Mouse (Mus musculus) CH12.LX (cell line): ENCODE results near the gene Dhtkd1.

Experiments used
- CTCF ChIP-seq, 2 experiments: IDR thresholded peaks in 1 of 2; conservative IDR thresholded peaks in 1 of 2; 2 replicates each; pipeline ENCODE4 v1.5.1; 2011 to 2012; ENCODE audit warnings: low read depth in 2 of 2, low read length in 2 of 2, improper control_type of control experiment in 1 of 2, inconsistent platforms in 1 of 2, mild to moderate bottlenecking in 1 of 2, moderate library complexity in 1 of 2
- EP300 ChIP-seq: IDR thresholded peaks from 2 replicates; pipeline ENCODE4 v1.6.1; 2011; ENCODE audit warnings: low read length, improper control_type of control experiment
- SMC3 ChIP-seq: IDR thresholded peaks from 2 replicates; pipeline ENCODE4 v1.6.1; 2011; ENCODE audit warnings: low read depth, low read length, improper control_type of control experiment

GRCm38 (mm10) chr2:5962265-5962664 is 19.7 kb upstream of the Dhtkd1 start:
- TF ChIP-seq SMC3, result no peak
- TF ChIP-seq CTCF (conservative IDR thresholded peaks at IDR 0.05 in 1 of 2, IDR thresholded peaks at IDR 0.05 in 1 of 2; ENCODE audit: low read depth in 2 of 2, low read length in 2 of 2), result no peak
- TF ChIP-seq EP300, result no peak
